Mouse (Mus musculus): ENCODE results near the gene Far2.
"Not testable (repeated sequence)": the region's sequence is repeated elsewhere in the genome, so short reads cannot be mapped to it uniquely, and the experiment has no call there.

Gene Far2

GRCm38 (mm10) chr6:148117696-148118095 is 70.6 kb downstream of the Far2 start:
- DNase-seq (ENCODE audit: low spot score): no peak

GRCm38 (mm10) chr6:148120703-148121102 is 73.6 kb downstream of the Far2 start:
- DNase-seq (ENCODE audit: low spot score): no peak

- not testable (repeated sequence) for DNase-seq (ENCODE audit: low spot score)
These were observed 79.8 kb downstream of the Far2 start for GRCm38 (mm10) chr6:148126851-148127250.

GRCm38 (mm10) chr6:148132314-148132713 is 85.3 kb downstream of the Far2 start:
- no peak for DNase-seq (ENCODE audit: low spot score)

- DNase-seq (ENCODE audit: low spot score): no peak
These were observed 86.5 kb downstream of the Far2 start for GRCm38 (mm10) chr6:148133536-148133935.

GRCm38 (mm10) chr6:148135769-148136382 is 88.8 kb downstream of the Far2 start:
- DNase-seq (ENCODE audit: low spot score): peak; percentile 4

- DNase-seq (ENCODE audit: low spot score): no peak
These were observed 92.4 kb downstream of the Far2 start for GRCm38 (mm10) chr6:148139288-148139995.

GRCm38 (mm10) chr6:148141874-148142273 is 94.8 kb downstream of the Far2 start:
- no peak for DNase-seq (ENCODE audit: low spot score)

- no peak for DNase-seq (ENCODE audit: low spot score)
These were observed 95.4 kb downstream of the Far2 start for GRCm38 (mm10) chr6:148142421-148142820.

- not testable (repeated sequence) for DNase-seq (ENCODE audit: low spot score)
These were observed 105.2 kb downstream of the Far2 start for GRCm38 (mm10) chr6:148152305-148152704.

- no peak for DNase-seq (ENCODE audit: low spot score)
These were observed 125.8 kb downstream of the Far2 start for GRCm38 (mm10) chr6:148172904-148173303.

- DNase-seq (ENCODE audit: low spot score): no peak
These were observed 138.6 kb downstream of the Far2 start for GRCm38 (mm10) chr6:148185694-148186093.

- DNase-seq (ENCODE audit: low spot score): no peak
These were observed 147.1 kb downstream of the Far2 start for GRCm38 (mm10) chr6:148193972-148194701.

- DNase-seq (ENCODE audit: low spot score): no peak
These were observed 152.1 kb downstream of the Far2 start for GRCm38 (mm10) chr6:148199177-148199576.

- DNase-seq (ENCODE audit: low spot score): no peak
These were observed 152.7 kb downstream of the Far2 start for GRCm38 (mm10) chr6:148199729-148200128.

GRCm38 (mm10) chr6:148205134-148205533 is 158.1 kb downstream of the Far2 start:
- no peak for DNase-seq (ENCODE audit: low spot score)

- DNase-seq (ENCODE audit: low spot score): no peak
These were observed 160.5 kb downstream of the Far2 start for GRCm38 (mm10) chr6:148207522-148207921.

- DNase-seq (ENCODE audit: low spot score): peak; percentile 16
These were observed 164.4 kb downstream of the Far2 start for GRCm38 (mm10) chr6:148211391-148211876.

- DNase-seq (ENCODE audit: low spot score): peak; percentile 95
These were observed 165.0 kb downstream of the Far2 start, which contains the start of gene Ergic2 for GRCm38 (mm10) chr6:148211897-148212680. Gene Ergic2, minus strand, starts transcription at chr6:148212374.

GRCm38 (mm10) chr6:148214765-148215164 is 167.7 kb downstream of the Far2 start:
- peak; percentile 34 for DNase-seq (ENCODE audit: low spot score)

GRCm38 (mm10) chr6:148216752-148217151 is 169.7 kb downstream of the Far2 start:
- DNase-seq (ENCODE audit: low spot score): no peak
